Mouse (Mus musculus) E14TG2a.4 (cell line): ENCODE data around the gene Sebox.
A peak's percentile ranks its signal among the peaks of the same experiment; 100 is the strongest.

Source experiments
- H3K27me3 ChIP-seq: 2 replicates; pipeline ENCODE4 v1.6.1; 2014; ENCODE audit warnings: low read length, control low read depth; ENCODE audit not compliant: insufficient read depth
- H3K36me3 ChIP-seq: 2 replicates; pipeline ENCODE4 v1.6.1; 2014; ENCODE audit warnings: low read length, control low read depth; ENCODE audit not compliant: insufficient read depth
- H3K4me1 ChIP-seq: replicated peaks from 2 replicates; pipeline ENCODE4 v1.6.1; 2014; ENCODE audit warnings: low read depth, low read length, control low read depth
- H3K4me3 ChIP-seq: replicated peaks from 2 replicates; pipeline ENCODE4 v1.5.1; 2014; ENCODE audit warnings: mild to moderate bottlenecking, low read length
- H3K9me3 ChIP-seq: 2 replicates; pipeline ENCODE4 v1.6.1; 2014; ENCODE audit warnings: low read length, control low read depth
- CTCF ChIP-seq: conservative IDR thresholded peaks from 2 replicates; pipeline ENCODE4 v1.5.1; 2014; ENCODE audit warnings: low read length
- NANOG ChIP-seq: IDR thresholded peaks from 2 replicates; pipeline ENCODE4 v1.6.1; 2014; ENCODE audit warnings: borderline replicate concordance, low read length, mixed read lengths
- POU5F1 ChIP-seq: IDR thresholded peaks from 2 replicates; pipeline ENCODE4 v1.6.1; 2014; ENCODE audit warnings: low read length, borderline replicate concordance

Gene Sebox

GRCm38 (mm10) chr11:78501529-78501928 is 1.7 kb upstream of the Sebox start:
- Histone ChIP-seq H3K9me3 (no peaks in the 10 kb centered on the region), H3K4me3 (no peak overlapping the region), H3K27me3 (peaks cover 43% of the 10 kb centered on the region), H3K36me3 (peaks cover 34% of the 10 kb centered on the region), H3K4me1 (peaks cover 42% of the 10 kb centered on the region)
- TF ChIP-seq POU5F1 (no peak), NANOG (no peak), CTCF (no peak)

GRCm38 (mm10) chr11:78505430-78505829 is 2.2 kb downstream of the Sebox start:
- TF ChIP-seq POU5F1, result no peak
- no peak for TF ChIP-seq NANOG
- TF ChIP-seq CTCF, result no peak
- peaks cover 73% of the 10 kb centered on the region for H3K36me3 ChIP-seq
- no peak overlapping the region for H3K4me3 ChIP-seq
- peaks cover 16% of the 10 kb centered on the region for H3K27me3 ChIP-seq
- peaks cover 28% of the 10 kb centered on the region for H3K4me1 ChIP-seq
- no peaks in the 10 kb centered on the region for H3K9me3 ChIP-seq

DNA sequence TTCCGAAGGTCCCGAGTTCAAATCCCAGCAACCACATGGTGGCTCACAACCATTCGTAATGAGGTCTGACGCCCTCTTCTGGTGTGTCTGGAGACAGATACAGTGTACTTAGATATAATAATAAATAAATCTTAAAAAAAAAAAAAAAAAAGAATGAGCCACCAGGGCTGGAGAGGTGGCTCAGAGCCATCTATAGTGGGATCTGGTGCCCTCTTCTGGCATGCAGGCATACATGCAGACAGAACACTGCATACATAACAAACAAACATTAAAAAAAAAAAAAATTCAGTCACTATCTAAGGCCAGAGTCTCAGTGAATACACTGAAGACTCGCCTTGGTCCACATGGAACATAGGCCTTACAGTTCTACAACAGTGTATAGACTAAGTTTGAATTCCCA is 5.9 kb downstream of the Sebox start:
- TF ChIP-seq NANOG (no peak), CTCF (peak; percentile 31; the same call in 1 of the 2 replicates)
- Histone ChIP-seq H3K4me1 (peaks cover 34% of the 10 kb centered on the region), H3K36me3 (peaks cover 73% of the 10 kb centered on the region), H3K27me3 (no peaks in the 10 kb centered on the region), H3K9me3 (no peaks in the 10 kb centered on the region), H3K4me3 (no peak overlapping the region)

- peaks cover 71% of the 10 kb centered on the region for H3K36me3 ChIP-seq
- peak within 1 kb of the TSS; percentile 95 for H3K4me3 ChIP-seq
- H3K27me3 ChIP-seq, result no peaks in the 10 kb centered on the region
- no peaks in the 10 kb centered on the region for H3K9me3 ChIP-seq
- no peak for TF ChIP-seq CTCF
- no peak for TF ChIP-seq POU5F1
- no peak for TF ChIP-seq NANOG
- H3K4me1 ChIP-seq, result peaks cover 46% of the 10 kb centered on the region
Measured at GRCm38 (mm10) chr11:78512025-78512957, 9.0 kb downstream of the Sebox start, which contains the start of the genes Tmem199 and Poldip2. Gene Tmem199 (minus strand): TSS chr11:78512172. Gene Poldip2 (plus strand): TSS chr11:78512193.

- H3K4me3 ChIP-seq, result peak overlapping the region; percentile 95
- H3K27me3 ChIP-seq, result no peaks in the 10 kb centered on the region
- no peaks in the 10 kb centered on the region for H3K9me3 ChIP-seq
- H3K36me3 ChIP-seq, result peaks cover 70% of the 10 kb centered on the region
- peaks cover 53% of the 10 kb centered on the region for H3K4me1 ChIP-seq
- TF ChIP-seq NANOG (no peak), CTCF (no peak), POU5F1 (no peak)
Measured at GRCm38 (mm10) chr11:78513106-78513790, 10.0 kb downstream of the Sebox start.

DNA sequence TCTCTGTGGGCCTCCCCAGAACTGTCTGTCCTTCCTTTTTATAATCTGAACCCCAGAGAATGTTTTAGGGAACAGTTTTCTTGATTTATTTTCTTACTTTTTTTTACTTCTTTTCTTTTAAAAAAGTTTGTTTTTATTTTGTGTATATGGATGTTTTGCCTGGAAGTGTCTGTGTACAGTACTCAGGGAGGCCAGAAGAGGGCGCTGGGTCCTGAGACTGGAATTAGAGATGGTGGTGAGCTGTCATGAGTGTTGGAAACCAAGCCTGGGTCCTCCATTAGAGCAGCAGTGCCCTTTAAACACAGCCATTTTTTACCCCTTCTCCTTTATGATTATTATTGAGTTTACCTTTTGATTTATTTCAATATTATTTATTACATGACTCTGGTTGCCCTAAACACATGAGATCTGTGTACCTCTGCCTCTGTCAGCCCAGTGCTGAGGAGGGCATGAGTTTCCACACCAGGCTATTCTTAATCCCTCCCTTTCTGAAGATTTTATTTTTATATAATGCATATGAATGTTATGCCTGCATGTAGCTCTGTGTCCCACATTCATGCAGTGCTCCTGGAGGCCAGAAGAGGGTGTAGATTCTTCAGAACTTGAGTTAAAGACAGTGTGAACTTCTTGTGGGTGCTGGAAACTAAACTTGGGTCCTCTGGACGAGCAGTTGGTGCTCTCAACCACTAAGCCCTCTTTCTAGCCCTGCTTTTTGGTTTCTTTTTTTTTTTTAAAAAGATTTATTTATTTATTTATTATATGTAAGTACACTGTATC is 12.5 kb downstream of the Sebox start:
- Histone ChIP-seq H3K9me3 (no peaks in the 10 kb centered on the region), H3K4me1 (peaks cover 61% of the 10 kb centered on the region), H3K36me3 (peaks cover 70% of the 10 kb centered on the region), H3K4me3 (no peak overlapping the region), H3K27me3 (no peaks in the 10 kb centered on the region)
- TF ChIP-seq CTCF, result peak; percentile 84
- no peak for TF ChIP-seq NANOG

DNA sequence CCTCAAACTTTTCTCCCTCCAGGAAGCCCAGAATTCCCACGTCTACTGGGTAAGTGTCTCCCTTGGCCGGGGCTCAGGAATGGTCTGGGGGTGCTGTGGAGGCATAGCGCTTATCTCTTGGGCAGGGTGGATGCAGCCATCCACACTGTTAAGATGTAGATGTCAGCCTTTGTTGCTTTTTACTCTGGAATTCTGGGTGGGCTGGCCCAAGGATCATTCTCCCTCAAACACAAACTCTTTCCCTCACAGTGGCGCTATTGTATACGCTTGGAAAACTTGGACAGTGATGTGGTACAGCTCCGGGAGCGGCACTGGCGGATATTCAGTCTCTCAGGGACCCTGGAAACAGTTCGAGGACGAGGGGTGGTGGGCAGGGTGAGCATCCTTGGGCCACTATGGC is 15.7 kb downstream of the Sebox start:
- Histone ChIP-seq H3K4me3 (no peak overlapping the region), H3K4me1 (peaks cover 63% of the 10 kb centered on the region), H3K27me3 (no peaks in the 10 kb centered on the region), H3K9me3 (no peaks in the 10 kb centered on the region), H3K36me3 (peaks cover 97% of the 10 kb centered on the region)
- TF ChIP-seq CTCF (no peak), NANOG (no peak), POU5F1 (no peak)

GRCm38 (mm10) chr11:78521880-78522279 is 18.6 kb downstream of the Sebox start:
- peaks cover 97% of the 10 kb centered on the region for H3K36me3 ChIP-seq
- H3K9me3 ChIP-seq, result no peaks in the 10 kb centered on the region
- H3K27me3 ChIP-seq, result no peaks in the 10 kb centered on the region
- H3K4me3 ChIP-seq, result no peak overlapping the region
- peaks cover 48% of the 10 kb centered on the region for H3K4me1 ChIP-seq
- TF ChIP-seq POU5F1 (no peak), NANOG (no peak)
